Mouse (Mus musculus): ENCODE measurements around the gene Gm10226. TPM values are rescaled to one million over a fixed set of nuclear protein-coding genes. Genes with fewer than 3 reads are reported as not detected.

Gm10226 gene
- total and polyA plus RNA-seq, 2 experiments from 2014 or later = 7.7 TPM; not detected in 1

- Histone ChIP-seq H3K9ac (replicated peaks; ENCODE audit: low read length, poor library complexity, severe bottlenecking) (no peak overlapping the region), H3K4me1 (ENCODE audit: insufficient read depth, low read length) (no peaks in the 10 kb centered on the region), H3K4me3 (ENCODE audit: low read depth, low read length) (no peak overlapping the region), H3K4me2 (ENCODE audit: low read depth, low read length, poor library complexity, severe bottlenecking) (no peak overlapping the region), H3K36me3 (ENCODE audit: insufficient read depth, low read length) (peaks cover 9% of the 10 kb centered on the region; the same call in 1 of the 2 replicates), H3K27me3 (ENCODE audit: insufficient read depth, low read length) (no peaks in the 10 kb centered on the region), H3K27ac (ENCODE audit: low read depth, low read length) (no peak overlapping the region), H3K9me3 (ENCODE audit: low read length) (no peaks in the 10 kb centered on the region)
- no peak for ATAC-seq (ENCODE audit: low FRiP score)
- no peak for DNase-seq (ENCODE audit: low spot score)
- TF ChIP-seq CTCF (IDR thresholded peaks at IDR 0.05) = no peak
- WGBS = 76% methylated on average over 3 of the region's 3 CpGs
Observed at GRCm38 (mm10) chr17:21693342-21693741, 1.7 kb downstream of the Gm10226 start.

DNA sequence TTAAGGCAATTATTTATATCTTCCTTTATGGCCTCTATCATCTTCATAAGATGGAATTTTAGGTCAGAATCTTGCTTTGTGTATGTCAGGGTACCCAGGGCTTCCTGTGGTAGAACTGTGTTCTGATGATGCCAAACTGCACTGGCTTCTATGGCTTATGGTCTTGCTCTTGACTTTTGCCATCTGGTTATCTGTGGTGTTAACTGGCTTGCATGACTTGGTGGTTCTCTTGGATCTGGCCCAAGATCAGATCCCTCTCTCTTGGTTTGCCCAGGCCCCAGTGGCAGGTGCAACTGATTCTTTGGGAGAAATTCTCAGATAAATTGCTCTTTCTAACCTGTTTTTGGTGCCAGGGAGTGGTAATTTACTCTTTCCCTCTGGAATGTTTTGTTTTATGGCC lies 4.4 kb downstream of the Gm10226 start:
- TF ChIP-seq CTCF (IDR thresholded peaks at IDR 0.05) = no peak
- H3K27ac ChIP-seq (ENCODE audit: low read depth, low read length) = no peak overlapping the region
- no peak for ATAC-seq (ENCODE audit: low FRiP score)
- H3K9ac ChIP-seq (replicated peaks; ENCODE audit: low read length, poor library complexity, severe bottlenecking) = no peak overlapping the region
- no peaks in the 10 kb centered on the region for H3K9me3 ChIP-seq (ENCODE audit: low read length)
- no peak overlapping the region for H3K4me2 ChIP-seq (ENCODE audit: low read depth, low read length, poor library complexity, severe bottlenecking)
- H3K4me3 ChIP-seq (ENCODE audit: low read depth, low read length) = no peak overlapping the region
- no peaks in the 10 kb centered on the region for H3K27me3 ChIP-seq (ENCODE audit: insufficient read depth, low read length)
- no peaks in the 10 kb centered on the region for H3K4me1 ChIP-seq (ENCODE audit: insufficient read depth, low read length)
- DNase-seq (ENCODE audit: low spot score) = no peak
- H3K36me3 ChIP-seq (ENCODE audit: insufficient read depth, low read length) = 0 out of 2 replicates have a peak, but pooled peaks cover 4% of the 10 kb centered on the region

DNA sequence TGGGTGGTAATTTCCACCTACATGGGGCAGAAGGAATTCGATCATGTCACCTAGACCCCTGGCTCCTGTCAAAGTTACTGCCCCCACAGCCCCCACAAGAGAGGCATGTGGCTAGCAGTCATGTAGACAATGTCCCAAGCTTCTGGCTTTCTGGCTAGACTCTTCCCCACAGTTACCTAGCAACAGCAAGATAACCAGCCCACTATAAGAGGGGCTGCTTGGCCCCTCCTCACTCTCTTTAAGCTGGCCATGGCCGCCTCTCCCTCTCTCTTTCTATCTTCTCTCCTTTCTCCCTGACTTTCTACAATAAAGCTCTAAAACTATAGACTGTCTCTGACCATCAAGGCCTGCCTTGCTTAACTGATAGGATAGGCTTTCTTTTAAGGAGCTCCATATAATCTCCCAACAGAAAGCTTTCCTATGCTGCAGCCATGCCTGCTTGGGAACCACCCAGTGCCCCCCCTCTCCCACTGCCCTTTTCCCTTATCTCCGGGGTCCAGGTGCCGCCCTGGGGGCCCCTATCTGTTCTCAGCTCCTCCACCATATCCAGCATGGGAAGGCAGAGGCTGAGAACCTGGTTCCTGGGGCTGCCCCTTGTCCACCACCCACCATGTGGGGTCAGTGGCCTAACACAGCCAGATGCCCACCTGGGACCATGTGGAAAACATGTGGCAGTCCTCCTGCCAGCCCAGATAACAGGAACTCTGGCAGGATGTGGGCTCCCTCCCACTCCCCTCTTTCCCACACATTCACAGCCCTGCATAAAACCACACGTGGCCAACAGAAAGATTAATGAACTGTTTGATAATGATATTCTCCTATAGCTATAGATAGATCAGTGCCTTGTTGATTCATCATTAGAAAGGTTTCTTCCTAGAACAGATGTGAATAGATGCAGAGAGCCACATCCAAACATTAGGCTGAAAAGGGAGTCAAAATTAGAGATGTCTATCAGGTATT lies 10.9 kb downstream of the Gm10226 start:
- Histone ChIP-seq H3K9ac (replicated peaks; ENCODE audit: low read length, poor library complexity, severe bottlenecking) (no peak overlapping the region), H3K9me3 (ENCODE audit: low read length) (no peaks in the 10 kb centered on the region), H3K27ac (ENCODE audit: low read depth, low read length) (no peak overlapping the region), H3K36me3 (ENCODE audit: insufficient read depth, low read length) (no peaks in the 10 kb centered on the region), H3K4me2 (ENCODE audit: low read depth, low read length, poor library complexity, severe bottlenecking) (no peak overlapping the region), H3K4me3 (ENCODE audit: low read depth, low read length) (no peak overlapping the region), H3K27me3 (ENCODE audit: insufficient read depth, low read length) (no peaks in the 10 kb centered on the region), H3K4me1 (ENCODE audit: insufficient read depth, low read length) (no peaks in the 10 kb centered on the region)
- WGBS = 42% methylated on average over 5 of the region's 5 CpGs
- ATAC-seq (ENCODE audit: low FRiP score) = no peak
- TF ChIP-seq CTCF (IDR thresholded peaks at IDR 0.05) = no peak
- DNase-seq (ENCODE audit: low spot score) = no peak

GRCm38 (mm10) chr17:21703414-21703813 lies 11.8 kb downstream of the Gm10226 start:
- H3K27me3 ChIP-seq (ENCODE audit: insufficient read depth, low read length) = no peaks in the 10 kb centered on the region
- 77% methylated on average over 1 of the region's 1 CpGs for WGBS
- TF ChIP-seq CTCF (IDR thresholded peaks at IDR 0.05) = no peak
- H3K9ac ChIP-seq (replicated peaks; ENCODE audit: low read length, poor library complexity, severe bottlenecking) = no peak overlapping the region
- no peak overlapping the region for H3K4me2 ChIP-seq (ENCODE audit: low read depth, low read length, poor library complexity, severe bottlenecking)
- H3K27ac ChIP-seq (ENCODE audit: low read depth, low read length) = no peak overlapping the region
- 0 out of 2 replicates have a peak, but pooled peaks cover 2% of the 10 kb centered on the region for H3K4me1 ChIP-seq (ENCODE audit: insufficient read depth, low read length)
- H3K4me3 ChIP-seq (ENCODE audit: low read depth, low read length) = no peak overlapping the region
- no peak for DNase-seq (ENCODE audit: low spot score)
- ATAC-seq (ENCODE audit: low FRiP score) = no peak
- no peaks in the 10 kb centered on the region for H3K36me3 ChIP-seq (ENCODE audit: insufficient read depth, low read length)
- H3K9me3 ChIP-seq (ENCODE audit: low read length) = no peaks in the 10 kb centered on the region

- Histone ChIP-seq H3K27ac (ENCODE audit: low read depth, low read length) (peak within 1 kb of the TSS; percentile 72), H3K4me2 (ENCODE audit: low read depth, low read length, poor library complexity, severe bottlenecking) (peak within 1 kb of the TSS; percentile 66), H3K9me3 (ENCODE audit: low read length) (no peaks in the 10 kb centered on the region), H3K9ac (replicated peaks; ENCODE audit: low read length, poor library complexity, severe bottlenecking) (peak within 1 kb of the TSS; percentile 70), H3K27me3 (ENCODE audit: insufficient read depth, low read length) (no peaks in the 10 kb centered on the region), H3K4me3 (ENCODE audit: low read depth, low read length) (peak within 1 kb of the TSS; percentile 64), H3K4me1 (ENCODE audit: insufficient read depth, low read length) (peaks cover 9% of the 10 kb centered on the region; the same call in 1 of the 2 replicates), H3K36me3 (ENCODE audit: insufficient read depth, low read length) (no peaks in the 10 kb centered on the region; the same call in 1 of the 2 replicates)
- WGBS = 2% methylated on average over 26 of the region's 26 CpGs
- DNase-seq (ENCODE audit: low spot score) = peak; percentile 95
- TF ChIP-seq CTCF (IDR thresholded peaks at IDR 0.05) = no peak
- ATAC-seq (ENCODE audit: low FRiP score) = peak; percentile 96
Observed at GRCm38 (mm10) chr17:21707343-21707996, 15.8 kb downstream of the Gm10226 start, which contains the start of gene Zfp760. Zfp760 (plus strand) TSS chr17:21707741.

Data from midbrain, postnatal 0 days (tissue).